ENCODE assay signal across 8 mouse cellular contexts in the genomic region with DNA sequence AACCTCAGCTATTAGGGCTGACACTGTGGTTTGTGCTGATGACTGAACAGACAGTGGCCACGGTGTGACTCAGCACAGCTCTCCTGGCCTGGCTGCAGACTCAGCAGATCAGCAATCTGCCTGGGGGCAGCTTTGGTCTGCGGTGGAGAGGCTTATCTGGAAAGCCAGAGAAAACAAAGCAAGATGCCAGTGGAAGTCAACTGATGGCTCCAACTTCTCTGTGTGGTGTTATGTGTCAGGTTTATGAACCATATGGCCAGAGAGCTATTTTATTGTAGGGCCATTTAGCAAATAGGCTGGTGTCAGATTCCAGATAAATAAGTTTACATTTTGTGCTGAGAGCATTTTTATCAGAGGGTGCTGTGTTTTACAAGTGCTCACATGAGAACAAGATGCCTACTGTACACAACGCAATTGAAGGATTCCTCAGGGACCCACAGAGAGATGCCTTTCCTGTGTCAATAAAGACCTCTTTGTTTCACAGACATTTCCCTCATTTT. TPM values are rescaled to one million over a fixed set of nuclear protein-coding genes. Genes with fewer than 3 reads are reported as not detected.
DNase-seq lines count a peak whose midpoint lies in the region; ATAC-seq lines count a peak whose summit lies in the region.

No protein-coding gene starts in this region.

- H3K27me3 ChIP-seq in heart, embryonic 12.5 days (replicated peaks) = no peaks in the 10 kb centered on the region
- H3K27me3 ChIP-seq in liver, embryonic 12.5 days (replicated peaks) = no peaks in the 10 kb centered on the region
- no peaks in the 10 kb centered on the region for H3K27me3 ChIP-seq in stomach, embryonic 15.5 days (replicated peaks)

- no peaks in the 10 kb centered on the region for H3K9me3 ChIP-seq in heart, embryonic 12.5 days (replicated peaks)
- H3K9me3 ChIP-seq in liver, embryonic 12.5 days (replicated peaks) = no peaks in the 10 kb centered on the region
- H3K9me3 ChIP-seq in stomach, embryonic 15.5 days = no peaks in the 10 kb centered on the region

- no peak overlapping the region for H3K4me3 ChIP-seq in heart, embryonic 12.5 days
- H3K4me3 ChIP-seq in liver, embryonic 12.5 days = no peak overlapping the region
- no peak overlapping the region for H3K4me3 ChIP-seq in stomach, embryonic 15.5 days (replicated peaks)

- H3K27ac ChIP-seq in heart, embryonic 12.5 days (ENCODE audit: poor library complexity, severe bottlenecking) = peak overlapping the region; percentile 23
- no peak overlapping the region for H3K27ac ChIP-seq in liver, embryonic 12.5 days
- no peak overlapping the region for H3K27ac ChIP-seq in stomach, embryonic 15.5 days

- no peak for DNase-seq in heart, postnatal 36 days
- peak; percentile 52 for DNase-seq in adipocyte (ENCODE audit: low spot score)
- peak; percentile 57 for DNase-seq in forelimb bud, embryonic 11.5 days (ENCODE audit: low read depth, low spot score)
- DNase-seq in spleen, adult 18-20 months = no peak
- DNase-seq in cerebellum, adult 11 months = no peak

- intact Hi-C loops in heart, postnatal 36 days (cut with DNase I) = no loop called here

- H3K36me3 ChIP-seq in heart, embryonic 12.5 days = no peaks in the 10 kb centered on the region
- H3K36me3 ChIP-seq in liver, embryonic 12.5 days = no peaks in the 10 kb centered on the region
- no peaks in the 10 kb centered on the region for H3K36me3 ChIP-seq in stomach, embryonic 15.5 days

- under 1% methylated on average over 3 of the region's 3 CpGs for WGBS in heart, embryonic 12.5 days
- WGBS in liver, embryonic 12.5 days (ENCODE audit: insufficient replicate concordance) = 6% methylated on average over 3 of the region's 3 CpGs
- 18% methylated on average over 3 of the region's 3 CpGs for WGBS in stomach, embryonic 15.5 days

- peaks cover 11% of the 10 kb centered on the region for H3K4me1 ChIP-seq in heart, embryonic 12.5 days (replicated peaks)
- H3K4me1 ChIP-seq in liver, embryonic 12.5 days = peaks cover 7% of the 10 kb centered on the region
- peaks cover 3% of the 10 kb centered on the region; the same call in 1 of the 2 replicates for H3K4me1 ChIP-seq in stomach, embryonic 15.5 days

- H3K4me2 ChIP-seq in heart, embryonic 12.5 days = no peak overlapping the region
- H3K4me2 ChIP-seq in liver, embryonic 12.5 days = no peak overlapping the region
- H3K4me2 ChIP-seq in stomach, embryonic 15.5 days = no peak overlapping the region

- peak; percentile 84 for ATAC-seq in heart, embryonic 12.5 days (ENCODE audit: insufficient number of reproducible peaks, low FRiP score)
- peak; percentile 83 for ATAC-seq in liver, embryonic 12.5 days
- peak; percentile 73; the same call in 1 of the 2 replicates for ATAC-seq in stomach, embryonic 15.5 days (ENCODE audit: insufficient read depth, low FRiP score, low read depth)

- no peak overlapping the region for H3K9ac ChIP-seq in heart, embryonic 12.5 days
- H3K9ac ChIP-seq in liver, embryonic 12.5 days = no peak overlapping the region
- no peak overlapping the region for H3K9ac ChIP-seq in stomach, embryonic 15.5 days

RNA-seq across cellular contexts. Expression of gene Gulp1, which starts 33.6 kb away (rescaled TPM):
- polyA plus RNA-seq in heart, embryonic 12.5 days (2016; fragmentation: Nextera tagmentation; extraction: Ambion mirVana) = 20.8 and 21.5 TPM in 2 replicates
- 1 to 10 TPM; 5.3 to 7.2 TPM for total RNA-seq in heart, postnatal 36 days (2021)
- 1.9 and 2.0 TPM in 2 replicates for polyA plus RNA-seq in liver, embryonic 12.5 days (2016; fragmentation: Nextera tagmentation; extraction: Ambion mirVana)
- 18.8 and 19.0 TPM in 2 replicates for polyA plus RNA-seq in stomach, embryonic 15.5 days (2015; fragmentation: Nextera tagmentation; extraction: Ambion mirVana)

Comparison
In these comparisons a context has a peak if more than half of its experiments do, and no peak if none do; other contexts are left out.
1. DNase-seq: peak in adipocyte (single experiment) and forelimb bud, embryonic 11.5 days (single experiment); none in heart, postnatal 36 days (0 of 2), spleen, adult 18-20 months (0 of 2) and cerebellum, adult 11 months (single experiment).
2. Peak in every context shown above with its lines, with median percentiles within 50 percentile points of each other: ATAC-seq.